ENCODE assay signal across 15 mouse cellular contexts in genomic region chr12:15124179-15124578, GRCm38 (mm10).
"Had no signal": no experiment of that assay in that cellular context is flagged by ENCODE, and none has a peak within 500 bp of the region (broad histone marks: within the 10 kb centered on the region; RNA-seq: fewer than 3 reads in every experiment).

No protein-coding gene starts in this region.

- ATAC-seq: lung, postnatal 0 days had no signal

- H3K4me1 ChIP-seq: liver, embryonic 15.5 days; neural tube, embryonic 12.5 days; stomach, embryonic 15.5 days had no signal

- H3K4me2 ChIP-seq: liver, embryonic 11.5 days; liver, embryonic 15.5 days; midbrain, embryonic 11.5 days; neural tube, embryonic 12.5 days; stomach, embryonic 15.5 days had no signal

- H3K9me3 ChIP-seq: liver, embryonic 15.5 days; neural tube, embryonic 12.5 days; stomach, embryonic 15.5 days had no signal

- DNase-seq: kidney, adult 18-20 months; kidney, postnatal 14 days; layer of hippocampus, postnatal 36 days; lung, adult 2 months; lung, postnatal 36 days; right cerebral cortex, postnatal 14 days; thymus, adult 2 months; thymus, postnatal 25 days had no signal

- H3K9ac ChIP-seq: liver, embryonic 15.5 days; neural tube, embryonic 12.5 days; stomach, embryonic 15.5 days had no signal

- H3K27me3 ChIP-seq: liver, embryonic 15.5 days; neural tube, embryonic 12.5 days; stomach, embryonic 15.5 days had no signal

- H3K4me3 ChIP-seq: liver, embryonic 15.5 days; myocyte; neural tube, embryonic 12.5 days; stomach, embryonic 15.5 days had no signal

- H3K36me3 ChIP-seq: liver, embryonic 15.5 days; neural tube, embryonic 12.5 days; stomach, embryonic 15.5 days had no signal

- H3K27ac ChIP-seq: liver, embryonic 15.5 days; neural tube, embryonic 12.5 days; stomach, embryonic 15.5 days had no signal
